Mouse (Mus musculus) inflammation-experienced regulatory T-cells, adult 16 weeks (primary cell): ENCODE results near the gene Smtnl1. TPM values are rescaled to one million over a fixed set of nuclear protein-coding genes. Genes with fewer than 3 reads are reported as not detected.

Source experiments
- polyA plus RNA-seq: library from polyadenylated mRNA; unstranded; fragments of 100-300 nt; shearing (Covaris generic); gene quantifications from one replicate; pipeline ENCODE4 v1.2.1, GENCODE M21; 2017

Smtnl1 gene
- not detected for polyA plus RNA-seq

DNA sequence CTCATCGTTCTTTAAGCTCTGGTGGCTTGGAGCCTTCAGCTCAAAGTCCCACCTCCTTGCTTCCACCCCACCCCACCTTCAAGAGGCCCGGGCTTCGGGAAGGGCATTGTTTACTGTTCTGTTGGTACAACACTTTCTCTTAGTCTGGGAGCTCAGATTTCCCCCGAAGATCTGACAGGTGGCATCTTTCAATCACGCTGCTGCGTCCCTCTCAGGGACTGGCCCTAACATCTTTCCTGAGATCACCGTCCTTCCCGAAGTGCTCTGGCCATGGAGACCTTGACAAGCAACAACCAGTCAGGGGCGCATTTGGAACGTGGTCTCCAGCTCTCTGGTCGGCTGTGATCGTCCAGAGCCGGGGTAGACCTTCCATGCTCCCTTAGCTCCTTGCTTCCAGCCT is at the start of gene Smtnl1:
Gene Smtnl1, minus strand, starts transcription at position 101 of the 400 bp plus-strand sequence.

DNA sequence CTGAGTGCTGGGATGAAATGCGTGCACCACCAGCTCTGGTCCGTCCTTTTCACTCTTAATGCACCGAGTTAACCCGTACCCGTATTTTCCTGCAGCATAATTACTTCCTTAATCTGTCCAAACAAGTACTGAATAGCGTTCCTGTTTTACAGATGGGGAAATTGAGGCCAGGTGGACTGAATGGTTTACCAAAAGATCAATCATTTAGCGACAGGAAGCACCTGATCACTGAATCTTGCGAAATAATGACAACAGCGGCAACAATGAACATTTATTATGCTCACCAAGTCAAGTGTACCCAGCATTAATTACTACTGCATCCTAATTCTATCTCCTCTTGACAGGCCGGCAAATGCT is 16.1 kb upstream of the Smtnl1 start, which contains the start of gene Slc43a1:
Gene Slc43a1, plus strand, starts transcription at position 258 of the 357 bp plus-strand sequence.

DNA sequence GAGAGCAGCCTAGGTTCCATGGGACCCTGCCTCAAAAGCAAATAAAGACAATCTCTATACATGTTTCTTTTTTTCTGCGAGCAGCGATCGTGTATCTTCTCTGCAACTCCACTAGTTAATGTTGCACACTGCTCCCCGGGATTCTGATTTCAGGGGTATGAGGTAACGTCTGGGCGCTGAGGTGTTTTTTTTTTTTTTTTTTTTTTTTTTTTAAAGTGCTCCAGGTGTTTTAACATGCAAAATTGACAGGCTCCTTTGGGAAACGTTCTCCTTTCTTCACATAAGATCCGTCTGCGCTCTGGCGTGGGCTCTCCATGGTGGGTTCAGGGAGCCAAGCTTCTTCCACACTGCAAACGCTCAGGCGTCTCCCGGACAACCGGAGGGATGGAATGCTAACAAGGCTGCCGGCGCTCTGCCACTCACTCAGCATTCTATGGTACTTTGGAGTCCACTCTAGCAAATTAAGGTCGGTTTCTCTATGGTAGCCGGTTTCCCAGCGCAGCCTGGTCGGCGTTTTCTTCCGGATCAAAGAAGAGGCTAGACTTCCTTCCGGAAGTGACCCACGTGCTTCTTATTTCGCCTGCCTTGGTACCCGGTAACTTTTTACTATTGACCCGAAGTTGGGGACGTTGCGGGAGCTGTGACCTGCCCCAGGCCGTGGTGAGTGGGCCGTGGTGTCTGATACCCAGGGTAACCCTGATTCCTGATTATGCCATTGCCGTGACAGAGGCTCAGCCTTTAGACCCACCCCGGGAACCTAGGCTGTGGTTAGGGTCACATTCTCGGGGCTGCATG is 4.2 kb upstream of the Smtnl1 start, which contains the start of gene Timm10:
Gene Timm10, plus strand, starts transcription at position 510 of the 795 bp plus-strand sequence.

DNA sequence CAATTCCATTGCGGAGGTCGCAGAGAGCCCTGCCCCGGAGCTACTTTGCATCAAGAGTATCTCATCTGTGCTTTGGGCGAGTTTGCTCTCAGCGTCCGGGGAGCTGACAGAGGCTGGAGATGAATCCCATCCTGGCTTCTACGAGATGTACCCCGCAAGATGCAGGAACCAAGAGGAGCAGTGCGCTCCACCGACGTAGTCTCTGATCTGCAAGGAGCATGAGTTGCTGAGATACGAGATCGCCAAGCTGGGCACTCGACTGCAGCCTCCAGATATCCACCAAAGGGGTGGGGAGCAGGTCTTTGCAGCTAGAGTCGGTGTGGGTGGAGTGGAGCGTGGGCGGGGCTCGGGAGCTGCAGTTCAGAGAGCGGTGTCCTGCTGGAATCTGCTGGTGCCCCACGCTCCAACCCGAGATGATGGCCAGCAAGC is 23.9 kb downstream of the Smtnl1 start, which contains the start of gene Ube2l6:
Gene Ube2l6, plus strand, starts transcription at position 336 of the 429 bp plus-strand sequence.

DNA sequence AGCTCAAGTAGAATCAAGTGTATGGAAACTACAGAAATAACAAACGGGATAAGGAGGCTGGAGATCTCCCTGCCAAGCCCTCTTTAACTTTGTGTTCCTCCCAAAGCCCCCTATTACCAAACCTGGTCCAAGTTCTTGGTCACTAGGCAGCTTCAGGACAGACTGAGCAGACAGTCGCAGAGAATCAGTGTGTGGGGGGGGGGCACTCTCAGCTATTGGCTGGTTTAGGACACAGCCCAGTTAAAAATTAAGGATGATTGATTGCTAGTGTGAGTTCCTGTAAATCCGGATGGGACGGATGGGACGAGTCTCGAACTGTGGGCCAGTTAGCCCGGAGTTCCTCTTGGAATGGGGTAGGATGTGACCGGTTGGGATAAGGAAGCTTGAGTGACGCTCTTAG is 47.2 kb downstream of the Smtnl1 start, which contains the start of gene Serping1:
Gene Serping1, minus strand, starts transcription at position 204 of the 400 bp plus-strand sequence.

Other genes with a start within 250 kb of the Smtnl1 start
- gene Ctnnd1, start 171.9 kb downstream of the Smtnl1 start, polyA plus RNA-seq, result 4.3 TPM
- 0.16 TPM for gene Btbd18, start 163.6 kb downstream of the Smtnl1 start, polyA plus RNA-seq
- 88.2 TPM for gene Selenoh, start 151.9 kb downstream of the Smtnl1 start, polyA plus RNA-seq
- not detected for gene Gm28635, start 144.6 kb downstream of the Smtnl1 start, polyA plus RNA-seq
- gene Med19, start 144.2 kb downstream of the Smtnl1 start, polyA plus RNA-seq, result 37.8 TPM
- 122 TPM for gene Tmx2, start 143.5 kb downstream of the Smtnl1 start, polyA plus RNA-seq
- 29.0 TPM for gene Zdhhc5, start 107.5 kb downstream of the Smtnl1 start, polyA plus RNA-seq
- gene Clp1, start 95.3 kb downstream of the Smtnl1 start, polyA plus RNA-seq, result 68.6 TPM
- gene Ypel4, start 88.6 kb downstream of the Smtnl1 start, polyA plus RNA-seq, result 3.9 TPM
- not detected for gene Gm19426, start 79.0 kb downstream of the Smtnl1 start, polyA plus RNA-seq
- gene Serping1, start 47.2 kb downstream of the Smtnl1 start, polyA plus RNA-seq, result not detected
- gene Ube2l6, start 23.8 kb downstream of the Smtnl1 start, polyA plus RNA-seq, result 74.0 TPM
- gene Timm10, start 4.3 kb upstream of the Smtnl1 start, polyA plus RNA-seq, result 33.3 TPM
- 7.9 TPM for gene Slc43a1, start 16.2 kb upstream of the Smtnl1 start, polyA plus RNA-seq
- gene Rtn4rl2, start 64.1 kb upstream of the Smtnl1 start, polyA plus RNA-seq, result not detected
- gene Slc43a3, start 113.9 kb upstream of the Smtnl1 start, polyA plus RNA-seq, result 11.6 TPM
- not detected for gene Prg2, start 157.8 kb upstream of the Smtnl1 start, polyA plus RNA-seq
- 0.73 TPM for gene Prg3, start 165.6 kb upstream of the Smtnl1 start, polyA plus RNA-seq
- gene Ssrp1, start 214.6 kb upstream of the Smtnl1 start, polyA plus RNA-seq, result 249 TPM
- 0.26 TPM for gene P2rx3, start 214.8 kb upstream of the Smtnl1 start, polyA plus RNA-seq
- gene Tnks1bp1, start 225.4 kb upstream of the Smtnl1 start, polyA plus RNA-seq, result 16.6 TPM